Mouse (Mus musculus) cerebellum, postnatal 4 days (tissue): ENCODE data around the gene Serpina16.
A peak's percentile ranks its signal among the peaks of the same experiment; 100 is the strongest.
"Not testable (repeated sequence)": the region's sequence is repeated elsewhere in the genome, so short reads cannot be mapped to it uniquely, and the experiment has no call there.

Experiments used
- DNase-seq, 2 experiments: peaks; one replicate each; pipeline ENCODE4 v3.0.0; 2022; ENCODE audit warnings: low spot score in 2 of 2, mixed read lengths in 1 of 2

The Serpina16 gene

GRCm38 (mm10) chr12:103676039-103676438 lies at the start of gene Serpina16:
Serpina16 (minus strand) TSS chr12:103676139.
- DNase-seq, result no peak

- no peak for DNase-seq
These were observed 35.6 kb upstream of the Serpina16 start for GRCm38 (mm10) chr12:103711537-103711936.

DNA sequence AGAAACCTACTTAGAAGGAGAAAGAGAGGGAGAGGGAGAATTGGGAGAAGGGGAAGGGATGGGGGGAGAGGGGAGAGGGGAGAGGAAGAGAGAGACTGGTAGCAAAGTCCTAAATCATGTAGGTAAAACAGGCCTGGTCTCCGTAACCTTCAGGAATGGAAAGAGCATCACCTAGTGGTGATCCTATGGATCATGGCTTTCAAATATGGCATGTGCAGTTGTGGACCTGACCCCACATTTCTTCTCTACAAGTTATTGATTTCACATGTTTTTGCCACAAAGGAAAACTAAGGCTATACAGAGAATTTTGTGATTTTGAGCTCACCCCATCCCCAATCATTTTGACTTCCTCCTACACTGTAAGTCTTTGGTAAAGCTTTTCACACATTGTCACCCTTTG lies 34.5 kb upstream of the Serpina16 start:
- no peak for DNase-seq

DNA sequence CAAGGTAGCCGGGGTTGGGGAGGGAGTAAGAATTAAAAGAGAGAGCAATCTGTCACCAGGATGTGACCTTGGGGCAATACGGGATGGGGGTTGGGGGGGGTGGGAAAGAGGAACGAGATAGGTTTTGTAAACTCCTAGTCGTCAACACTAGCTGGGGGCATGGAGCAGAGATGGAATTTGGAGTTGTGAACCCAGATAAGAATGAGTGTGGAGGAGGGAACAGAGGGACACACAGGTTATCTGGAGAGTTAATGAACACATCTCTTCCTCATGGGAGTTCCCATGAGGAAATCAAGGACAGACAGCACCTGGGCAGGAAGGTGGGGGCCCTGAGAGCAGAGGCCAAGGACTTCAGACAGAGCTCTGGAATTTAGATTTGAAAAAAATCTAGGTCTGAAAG lies 30.2 kb upstream of the Serpina16 start:
- no peak for DNase-seq

- no peak for DNase-seq
These were observed 29.6 kb upstream of the Serpina16 start for GRCm38 (mm10) chr12:103705547-103705946.

GRCm38 (mm10) chr12:103700144-103700750 lies 24.3 kb upstream of the Serpina16 start:
- DNase-seq, result no peak

- no peak for DNase-seq
These were observed 19.5 kb upstream of the Serpina16 start, which contains the start of gene Serpina1f for GRCm38 (mm10) chr12:103695429-103695828. Serpina1f (minus strand) TSS chr12:103695529.

DNA sequence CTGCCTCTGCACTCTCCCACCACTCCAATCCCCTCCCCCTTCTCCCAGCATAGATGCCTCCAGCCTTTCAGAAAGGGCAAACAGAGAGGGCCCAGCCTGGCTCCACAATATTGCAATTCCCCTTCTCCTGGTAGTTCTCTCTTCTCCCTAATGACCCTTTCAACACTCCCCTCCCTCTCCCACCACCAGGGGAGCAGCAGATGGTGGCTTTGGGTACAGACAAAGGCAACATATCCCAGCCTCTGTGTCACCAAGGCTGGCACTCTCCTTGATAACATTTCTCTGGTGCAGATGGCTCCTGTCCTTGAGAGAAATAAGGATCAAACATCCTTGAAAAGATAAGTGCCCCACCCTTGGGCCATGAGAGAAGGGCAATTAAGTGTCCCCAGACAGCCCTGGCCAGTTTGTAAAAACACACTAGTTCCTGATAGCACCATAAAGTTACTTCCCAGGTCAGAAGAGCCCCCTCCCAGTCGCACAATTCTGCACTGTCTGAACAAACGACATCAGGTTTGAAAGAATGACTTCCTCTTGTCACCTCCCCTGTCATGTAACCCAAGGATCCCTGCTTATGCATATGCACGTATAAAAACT lies 12.4 kb upstream of the Serpina16 start:
- DNase-seq, result no peak

DNA sequence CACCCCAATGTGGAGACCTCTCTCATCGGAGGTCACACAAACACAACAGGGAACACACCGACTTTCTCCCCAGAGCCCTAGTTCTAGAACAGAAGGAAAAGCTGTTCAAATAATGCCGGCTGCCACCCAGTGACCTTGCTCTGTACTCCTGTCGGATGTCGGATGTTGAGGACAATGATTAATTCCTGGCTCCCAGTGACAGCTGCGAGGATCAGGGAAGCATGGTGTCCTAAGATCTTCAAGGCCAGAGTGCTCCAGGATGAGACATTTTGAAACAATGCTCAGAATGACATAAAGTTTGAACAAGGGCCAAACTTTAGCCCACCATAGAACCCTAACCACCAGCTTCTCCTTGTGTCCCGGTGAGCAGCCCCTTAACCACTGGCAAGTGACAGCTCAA lies 11.1 kb upstream of the Serpina16 start:
- no peak for DNase-seq

DNA sequence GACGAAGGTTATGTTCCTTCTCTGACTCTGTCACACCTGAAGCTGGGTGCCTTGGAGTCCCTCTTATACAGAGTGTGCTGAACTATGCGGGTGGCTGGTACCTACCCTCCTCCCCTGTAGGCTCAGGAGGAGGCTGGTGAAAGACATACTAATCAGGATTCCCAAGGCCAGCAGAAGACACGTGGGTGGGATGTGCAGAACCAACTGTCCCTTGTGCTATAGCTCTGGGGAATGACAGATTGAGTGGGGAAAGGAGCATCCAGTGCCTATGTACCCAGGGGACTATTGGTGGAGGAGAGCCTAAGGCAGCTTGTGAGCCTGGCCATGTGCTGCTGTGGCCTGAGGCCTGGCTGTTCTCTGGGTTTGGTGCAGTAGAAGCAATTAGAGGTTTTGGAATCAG lies 10.1 kb upstream of the Serpina16 start:
- DNase-seq, result no peak

GRCm38 (mm10) chr12:103685386-103685785 lies 9.4 kb upstream of the Serpina16 start:
- no peak for DNase-seq

- no peak for DNase-seq
These were observed 7.8 kb upstream of the Serpina16 start for GRCm38 (mm10) chr12:103683775-103684174.

DNA sequence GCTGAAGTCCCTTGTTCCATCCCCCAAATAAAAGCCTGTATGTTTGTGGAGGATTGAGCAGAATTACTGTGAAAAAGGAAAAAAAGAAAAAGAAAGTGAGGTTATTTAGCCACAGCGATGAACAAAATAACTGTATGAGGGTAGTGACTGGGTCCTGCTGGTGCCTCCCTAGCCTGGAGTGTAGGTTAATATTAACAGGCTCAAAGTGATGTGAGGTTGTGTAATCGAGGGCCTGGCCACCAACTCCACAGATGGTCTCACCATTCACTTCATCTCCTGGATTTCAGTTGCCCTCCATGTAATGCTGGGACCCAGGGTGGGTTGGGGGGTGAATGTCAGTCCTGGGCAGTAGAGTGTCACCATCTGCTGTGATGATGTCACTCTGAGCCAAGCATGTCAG lies 5.8 kb upstream of the Serpina16 start:
- DNase-seq, result no peak

- no peak for DNase-seq
These were observed 5.2 kb upstream of the Serpina16 start for GRCm38 (mm10) chr12:103681169-103681568.

- not testable (repeated sequence) for DNase-seq
These were observed 3.9 kb upstream of the Serpina16 start for GRCm38 (mm10) chr12:103679853-103680252.

DNA sequence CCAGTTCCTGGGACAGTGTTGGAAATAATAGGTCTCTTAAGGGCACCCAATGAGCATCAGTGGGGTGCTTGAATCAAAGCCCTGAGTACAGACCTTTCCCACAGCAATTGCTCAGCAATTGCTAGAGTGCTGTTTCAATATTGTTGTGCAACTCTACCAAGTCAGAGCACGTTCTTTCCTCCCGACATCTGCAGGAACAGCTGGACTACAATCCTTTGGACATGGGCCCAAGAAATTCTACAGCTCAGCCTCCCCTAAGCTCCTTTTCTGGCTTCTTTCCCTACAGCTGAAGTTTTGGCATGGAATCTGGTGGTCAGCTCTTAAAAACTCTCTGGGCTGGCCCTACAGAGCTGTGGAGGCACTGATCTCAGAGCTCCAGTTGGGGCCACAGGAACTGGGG lies 2.8 kb downstream of the Serpina16 start:
- DNase-seq, result no peak

DNA sequence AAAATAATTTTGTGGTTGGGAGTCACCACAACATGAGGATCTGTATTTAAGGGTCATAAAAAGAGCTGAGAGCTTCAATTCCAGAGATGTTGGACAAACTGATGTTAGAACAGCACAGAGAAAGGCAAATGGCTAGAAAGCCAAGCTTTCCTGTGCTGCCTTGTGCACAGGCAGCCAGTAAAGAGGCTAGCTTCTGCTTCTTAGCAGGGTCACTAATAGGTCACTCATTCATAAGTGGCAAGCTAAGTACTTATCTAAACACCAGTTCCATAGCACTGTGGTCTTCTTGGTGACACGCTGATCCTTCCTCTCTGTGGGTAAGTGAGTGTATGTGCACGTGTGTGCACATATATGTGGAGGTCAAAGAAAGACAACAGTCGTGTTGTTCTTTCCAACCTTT lies 4.5 kb downstream of the Serpina16 start:
- DNase-seq, result no peak

- no peak for DNase-seq
These were observed 5.0 kb downstream of the Serpina16 start for GRCm38 (mm10) chr12:103670964-103671363.

DNA sequence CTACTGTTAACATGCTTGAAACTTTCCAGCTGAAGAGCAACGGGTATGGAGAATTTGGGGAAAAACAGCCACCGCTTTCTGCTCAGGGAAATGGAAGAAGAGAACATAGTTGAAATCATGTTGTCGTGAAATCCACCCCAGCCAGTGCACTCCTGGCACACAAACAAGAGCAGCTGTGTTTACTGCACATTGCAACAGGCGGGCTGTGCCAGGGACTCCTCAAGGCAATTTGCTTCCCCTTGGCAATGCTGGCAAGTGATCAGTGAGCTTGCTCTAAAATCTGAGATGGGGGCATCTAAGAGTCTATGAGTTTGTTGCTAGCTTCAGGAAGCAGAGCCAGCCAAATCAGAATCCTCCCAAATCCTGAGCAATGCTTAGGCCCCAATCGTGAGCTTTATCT lies 5.6 kb downstream of the Serpina16 start:
- peak in 1 of 2 experiments; percentile 20 for DNase-seq

DNA sequence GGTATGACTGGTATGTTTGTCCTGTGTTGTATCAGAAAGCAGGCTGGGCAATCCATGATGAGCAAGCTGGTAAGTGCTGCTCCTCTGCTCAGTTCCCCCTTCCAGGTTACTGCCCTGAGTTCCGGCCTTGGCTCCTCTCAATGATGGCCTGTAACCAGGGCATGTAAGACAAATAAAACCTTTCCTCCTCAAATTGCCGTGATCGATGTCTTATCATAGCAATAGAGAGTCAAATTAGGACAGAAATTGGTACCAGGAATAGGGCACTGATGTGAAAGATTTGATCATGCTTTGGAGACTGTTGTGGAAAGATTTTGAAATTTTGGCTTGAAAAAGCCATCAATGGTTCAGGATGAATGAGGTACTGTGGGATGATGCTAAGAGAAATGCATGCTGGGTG lies 10.7 kb downstream of the Serpina16 start:
- no peak for DNase-seq

GRCm38 (mm10) chr12:103662053-103662452 lies 13.9 kb downstream of the Serpina16 start:
- not testable (repeated sequence) for DNase-seq

DNA sequence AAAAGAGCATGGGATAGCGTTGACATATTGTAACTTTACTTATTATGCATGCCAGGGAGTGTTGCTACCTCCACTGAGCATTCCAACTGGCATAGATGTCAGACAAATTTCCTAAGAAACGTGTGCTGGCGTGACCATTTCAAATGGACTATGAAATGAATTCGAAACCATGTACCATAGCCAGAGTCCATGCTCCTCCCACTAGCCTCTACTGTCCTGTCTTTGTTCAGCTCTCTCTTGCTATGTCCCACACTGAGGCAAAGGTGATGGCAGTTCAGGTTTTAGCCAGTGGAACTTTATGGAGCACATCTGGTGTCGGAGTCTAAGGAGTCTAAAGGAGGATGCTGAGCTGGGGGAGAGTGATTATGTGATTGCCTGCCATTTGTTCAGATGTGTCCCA lies 15.9 kb downstream of the Serpina16 start:
- no peak for DNase-seq

DNA sequence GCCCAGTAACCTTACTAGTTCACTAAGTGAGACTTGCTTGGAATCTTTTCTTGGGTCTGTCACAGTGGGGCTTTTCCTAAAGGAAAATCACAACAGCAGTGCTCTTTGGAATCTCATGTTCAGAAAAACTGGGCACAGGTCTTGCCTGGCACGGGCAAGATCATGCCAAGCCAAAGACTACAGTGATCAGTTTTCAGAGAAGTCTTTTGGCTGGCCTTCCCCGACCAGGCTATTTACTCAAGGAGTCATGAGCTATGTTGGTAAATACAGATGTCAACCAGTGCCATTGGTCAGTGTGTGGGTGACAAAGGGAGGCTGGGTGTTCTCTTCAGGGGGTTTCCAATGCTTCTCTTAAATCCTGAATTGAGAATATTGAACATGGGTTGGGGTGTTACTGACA lies 16.8 kb downstream of the Serpina16 start:
- DNase-seq, result no peak

DNA sequence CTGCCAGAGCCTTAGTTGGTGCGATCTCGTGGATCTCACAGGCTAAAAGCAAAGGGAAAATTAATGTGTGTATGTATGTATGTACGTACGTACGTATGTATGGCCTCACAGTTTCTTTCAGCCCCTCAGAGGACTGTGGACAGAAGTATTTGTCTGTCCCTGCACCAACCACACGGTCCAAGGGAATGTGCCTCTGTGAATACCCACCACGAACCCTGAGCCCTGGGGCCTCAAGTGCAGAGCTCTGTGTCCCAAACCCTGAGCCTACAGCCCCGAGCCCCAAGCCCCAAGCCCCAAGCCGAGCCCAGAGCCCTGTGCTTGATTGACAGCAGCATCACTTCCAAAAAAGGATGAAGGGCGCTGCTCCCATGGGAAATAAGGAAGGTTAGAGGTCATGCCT lies 17.9 kb downstream of the Serpina16 start:
- no peak for DNase-seq
